Mouse (Mus musculus): Measurements from ENCODE around the gene Mrpl33.

DNA sequence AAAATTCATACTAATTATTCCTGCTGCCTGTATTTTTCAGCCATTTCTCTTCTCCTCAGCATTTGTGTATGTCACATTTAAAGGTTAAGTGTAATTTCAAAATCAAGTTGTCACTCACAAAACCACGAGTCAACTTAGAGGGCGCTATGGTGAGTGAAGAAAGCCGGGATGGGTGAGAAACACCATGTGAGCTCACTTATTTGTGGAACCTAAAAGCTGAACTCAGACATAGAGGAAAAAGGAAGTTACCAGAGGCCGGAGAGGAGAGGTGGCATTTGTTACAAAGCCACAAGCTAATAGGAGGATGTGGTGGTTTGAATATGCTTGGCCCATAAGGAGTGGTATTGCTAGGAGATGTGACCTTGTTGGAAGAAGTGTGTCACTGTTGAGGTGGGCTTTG is 83.4 kb downstream of the Mrpl33 start:
- no peak for TF ChIP-seq CTCF (IDR thresholded peaks at IDR 0.05; ENCODE audit: low read depth, low read length)
- no peak for TF ChIP-seq GATA1 (IDR thresholded peaks at IDR 0.05; ENCODE audit: borderline replicate concordance, low read length)
- TF ChIP-seq POLR2AphosphoS5 (IDR thresholded peaks at IDR 0.05; ENCODE audit: insufficient replicate concordance, low read depth, low read length), result no peak
